Mouse (Mus musculus) brain, embryonic 14.5 days (tissue): ENCODE data around the gene Eif2s2.

Experiments
- CTCF ChIP-seq: fragments of 200-500 bp; IDR thresholded peaks from 2 replicates; pipeline ENCODE4 v1.5.1; 2012; ENCODE audit warnings: inconsistent platforms, mild to moderate bottlenecking, moderate library complexity, borderline replicate concordance; ENCODE audit not compliant: insufficient read depth, insufficient read length; ENCODE audit errors: extremely low read depth
- POLR2A ChIP-seq: fragments of 200-500 bp; IDR thresholded peaks from 2 replicates; pipeline ENCODE4 v1.6.1; 2012; ENCODE audit warnings: mild to moderate bottlenecking, inconsistent platforms, borderline replicate concordance; ENCODE audit not compliant: poor library complexity, insufficient read depth, insufficient read length, severe bottlenecking; ENCODE audit errors: extremely low read depth

DNA sequence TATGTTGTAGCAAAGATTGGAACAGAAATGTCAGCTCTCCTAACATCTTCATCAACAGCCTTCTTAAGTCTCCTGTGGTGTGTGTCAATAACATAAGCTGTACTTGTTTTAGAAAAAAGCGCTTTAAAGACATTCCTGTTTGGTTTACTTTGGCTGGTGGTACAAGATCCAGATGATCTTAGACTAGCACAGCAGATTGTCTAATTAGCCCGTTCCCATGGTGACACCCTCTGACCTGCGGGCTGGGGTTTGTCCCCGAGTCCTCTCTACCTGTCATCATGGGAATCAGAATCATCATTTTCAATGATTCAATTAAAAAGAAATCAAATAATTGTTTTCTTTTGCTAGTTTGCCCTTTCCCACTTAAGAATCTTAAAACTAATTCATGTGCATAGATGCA, 65.2 kb downstream of the Eif2s2 start:
- TF ChIP-seq POLR2A (no peak), CTCF (no peak)
